Mouse (Mus musculus): ENCODE data around the gene Cyb5r1. TPM values are rescaled to one million over a fixed set of nuclear protein-coding genes. Genes with fewer than 3 reads are reported as not detected.
A peak's percentile ranks its signal among the peaks of the same experiment; 100 is the strongest.
"Not testable (repeated sequence)": the region's sequence is repeated elsewhere in the genome, so short reads cannot be mapped to it uniquely, and the experiment has no call there.

Gene Cyb5r1
- total RNA-seq, 1 experiment from 2014 or later, result 62.0 TPM

GRCm38 (mm10) chr1:134411706-134412629, 6.6 kb downstream of the Cyb5r1 start:
- ATAC-seq (replicated peaks; ENCODE audit: insufficient number of reproducible peaks, low FRiP score, low TSS enrichment, poor library complexity, severe bottlenecking), result no peak

- ATAC-seq (replicated peaks; ENCODE audit: insufficient number of reproducible peaks, low FRiP score, low TSS enrichment, poor library complexity, severe bottlenecking), result no peak
Measured at GRCm38 (mm10) chr1:134414038-134414437, 8.7 kb downstream of the Cyb5r1 start.

- ATAC-seq (replicated peaks; ENCODE audit: insufficient number of reproducible peaks, low FRiP score, low TSS enrichment, poor library complexity, severe bottlenecking), result 0 out of 2 replicates have a peak, but pooled peaks have one; percentile 27
Measured at GRCm38 (mm10) chr1:134414501-134415167, 9.3 kb downstream of the Cyb5r1 start.

GRCm38 (mm10) chr1:134415168-134415831, 9.9 kb downstream of the Cyb5r1 start, which contains the start of gene Adipor1:
Adipor1 (plus strand) TSS chr1:134415378.
- peak; percentile 84 for ATAC-seq (replicated peaks; ENCODE audit: insufficient number of reproducible peaks, low FRiP score, low TSS enrichment, poor library complexity, severe bottlenecking)

DNA sequence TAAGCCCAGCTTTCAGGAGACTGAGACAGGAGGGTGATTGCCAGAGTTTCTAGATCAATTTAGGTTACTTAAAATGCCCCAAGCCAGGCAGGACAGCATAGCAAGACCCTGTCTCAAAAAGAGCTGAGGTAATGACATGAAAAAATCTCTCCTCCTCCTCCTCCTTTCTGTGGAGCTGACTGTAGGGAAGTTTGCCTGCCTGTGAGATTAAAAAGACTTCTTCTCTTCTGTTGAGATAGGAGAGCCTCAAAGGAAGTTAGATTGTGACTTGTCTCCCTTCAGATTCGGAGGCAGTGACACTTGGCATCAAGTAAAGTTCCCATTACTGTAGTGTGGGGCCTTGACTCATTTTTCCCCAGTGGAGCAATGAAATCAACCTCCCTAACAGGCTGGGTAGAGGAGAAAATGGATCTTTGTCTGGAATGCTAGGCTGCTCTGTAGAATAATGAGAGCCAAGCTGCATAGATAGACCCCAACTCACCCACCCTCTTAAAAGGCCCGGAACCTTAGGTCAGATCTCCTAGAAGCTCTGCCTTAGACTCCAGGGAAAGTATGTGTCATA, 13.1 kb downstream of the Cyb5r1 start:
- no peak for ATAC-seq (replicated peaks; ENCODE audit: insufficient number of reproducible peaks, low FRiP score, low TSS enrichment, poor library complexity, severe bottlenecking)

- ATAC-seq (replicated peaks; ENCODE audit: insufficient number of reproducible peaks, low FRiP score, low TSS enrichment, poor library complexity, severe bottlenecking), result no peak
Measured at GRCm38 (mm10) chr1:134419176-134419575, 13.8 kb downstream of the Cyb5r1 start.

DNA sequence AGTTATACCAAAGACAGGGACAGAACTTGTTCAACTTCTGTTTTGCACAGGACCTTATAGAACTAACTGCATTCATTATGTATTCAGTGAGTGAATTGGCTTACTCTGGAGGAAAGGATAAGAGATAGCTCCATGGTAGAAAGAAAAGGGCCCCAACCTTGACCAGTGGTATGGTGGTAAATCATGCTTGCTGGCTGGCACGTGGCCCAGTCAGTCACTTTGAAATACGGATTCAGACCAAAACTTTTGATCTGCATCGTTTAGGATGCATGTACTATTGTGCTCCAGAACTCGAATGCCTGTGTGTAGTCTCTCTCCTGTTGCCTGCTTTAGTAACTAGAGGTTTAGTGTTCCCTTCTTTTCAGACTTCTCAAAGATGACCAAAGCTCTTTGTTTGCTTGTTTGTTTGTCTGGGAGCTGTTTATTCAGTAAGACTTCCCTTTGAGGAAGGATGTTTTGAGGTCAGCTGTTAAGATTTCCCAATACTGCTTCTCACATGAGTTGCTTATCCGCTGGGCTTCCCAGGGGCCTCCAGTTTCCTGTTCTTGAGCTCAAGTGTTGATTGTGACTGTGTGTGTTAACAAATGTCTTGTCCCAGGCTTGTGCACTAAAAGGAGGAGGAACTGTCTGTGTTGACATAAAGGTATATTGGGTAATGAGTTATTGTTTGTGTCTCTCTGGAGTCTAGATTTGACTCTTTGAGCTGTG, 14.5 kb downstream of the Cyb5r1 start:
- ATAC-seq (replicated peaks; ENCODE audit: insufficient number of reproducible peaks, low FRiP score, low TSS enrichment, poor library complexity, severe bottlenecking), result peak; percentile 79

DNA sequence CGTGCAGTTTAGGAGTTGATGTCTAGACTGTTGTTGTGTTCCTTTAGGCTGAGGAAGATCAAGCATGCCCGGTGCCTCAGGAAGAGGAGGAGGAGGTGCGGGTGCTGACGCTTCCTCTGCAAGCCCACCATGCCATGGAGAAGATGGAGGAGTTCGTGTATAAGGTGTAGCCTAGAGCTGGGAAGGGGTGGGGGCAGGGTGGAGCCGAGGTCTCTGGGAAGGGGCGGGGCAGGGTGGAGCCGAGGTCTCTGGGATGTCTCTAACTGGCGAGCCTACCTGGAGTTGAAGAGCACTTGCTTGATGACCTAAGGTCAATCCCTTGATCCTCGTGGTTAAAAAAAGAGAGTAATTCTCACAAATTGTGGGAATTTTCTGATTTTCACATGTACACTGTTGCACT, 18.6 kb downstream of the Cyb5r1 start:
- no peak for ATAC-seq (replicated peaks; ENCODE audit: insufficient number of reproducible peaks, low FRiP score, low TSS enrichment, poor library complexity, severe bottlenecking)

DNA sequence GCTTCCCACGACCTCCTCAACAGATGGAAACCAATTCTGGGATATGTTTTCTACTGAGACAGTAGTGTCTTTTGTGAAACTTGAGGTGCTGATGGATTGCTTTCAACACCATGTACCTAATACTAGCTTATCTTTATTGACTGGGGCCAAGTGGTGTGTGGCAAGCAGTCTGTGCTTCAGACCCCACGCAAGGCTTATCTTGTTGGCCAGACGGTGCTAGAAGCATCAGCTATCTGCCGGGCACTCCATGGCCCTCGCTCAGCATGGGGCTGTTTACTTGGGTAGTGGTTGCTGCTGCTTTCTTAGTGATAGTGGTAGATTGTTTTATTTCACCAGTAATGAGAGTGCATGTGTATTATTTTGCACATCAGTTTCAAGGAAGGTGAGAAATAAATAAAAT, 20.9 kb downstream of the Cyb5r1 start:
- no peak for ATAC-seq (replicated peaks; ENCODE audit: insufficient number of reproducible peaks, low FRiP score, low TSS enrichment, poor library complexity, severe bottlenecking)

- ATAC-seq (replicated peaks; ENCODE audit: insufficient number of reproducible peaks, low FRiP score, low TSS enrichment, poor library complexity, severe bottlenecking), result no peak
Measured at GRCm38 (mm10) chr1:134433002-134433401, 27.6 kb downstream of the Cyb5r1 start.

GRCm38 (mm10) chr1:134433473-134433872, 28.1 kb downstream of the Cyb5r1 start:
- ATAC-seq (replicated peaks; ENCODE audit: insufficient number of reproducible peaks, low FRiP score, low TSS enrichment, poor library complexity, severe bottlenecking), result no peak

- peak; percentile 85 for ATAC-seq (replicated peaks; ENCODE audit: insufficient number of reproducible peaks, low FRiP score, low TSS enrichment, poor library complexity, severe bottlenecking)
Measured at GRCm38 (mm10) chr1:134435414-134435813, 30.1 kb downstream of the Cyb5r1 start.

- no peak for ATAC-seq (replicated peaks; ENCODE audit: insufficient number of reproducible peaks, low FRiP score, low TSS enrichment, poor library complexity, severe bottlenecking)
Measured at GRCm38 (mm10) chr1:134440437-134440836, 35.1 kb downstream of the Cyb5r1 start.

DNA sequence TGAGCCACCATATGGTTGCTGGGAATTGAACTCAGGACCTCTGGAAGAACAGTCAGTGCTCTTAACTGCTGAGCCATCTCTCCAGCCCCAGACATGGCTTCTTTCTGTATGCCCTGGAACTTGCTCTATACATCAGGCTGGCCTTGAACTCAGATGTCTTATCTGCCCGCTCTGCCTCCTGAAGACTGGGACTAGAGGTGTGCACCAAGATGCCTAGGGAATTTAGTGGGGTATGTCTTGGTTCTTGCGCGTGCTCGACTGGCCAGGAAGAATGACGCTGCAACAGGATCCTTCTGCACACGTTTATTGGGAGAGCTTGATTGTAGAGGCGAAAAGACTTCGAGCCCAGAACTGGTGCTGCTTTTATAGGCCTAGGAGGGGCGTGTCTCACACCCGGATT, 36.4 kb downstream of the Cyb5r1 start:
- ATAC-seq (replicated peaks; ENCODE audit: insufficient number of reproducible peaks, low FRiP score, low TSS enrichment, poor library complexity, severe bottlenecking), result not testable (repeated sequence)

DNA sequence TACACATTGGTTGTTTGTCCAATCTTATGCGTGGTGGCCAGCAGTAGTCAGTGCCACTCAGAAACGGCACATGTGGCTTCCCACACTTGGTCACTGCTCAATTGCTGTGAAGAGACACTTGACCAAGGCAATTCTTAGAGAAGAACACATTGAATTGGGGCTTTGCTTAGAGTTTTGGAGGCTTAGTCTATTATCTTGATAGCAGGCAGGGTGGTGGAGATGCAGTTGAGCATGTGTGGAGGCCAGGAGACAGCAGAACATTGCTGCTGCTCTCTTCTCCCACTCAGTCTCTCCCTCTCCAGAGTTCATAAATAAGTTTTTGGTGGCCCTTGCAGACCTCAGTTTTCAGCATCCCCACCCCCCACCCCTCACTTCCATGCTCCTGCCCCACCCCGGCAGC, 37.0 kb downstream of the Cyb5r1 start:
- ATAC-seq (replicated peaks; ENCODE audit: insufficient number of reproducible peaks, low FRiP score, low TSS enrichment, poor library complexity, severe bottlenecking), result no peak

DNA sequence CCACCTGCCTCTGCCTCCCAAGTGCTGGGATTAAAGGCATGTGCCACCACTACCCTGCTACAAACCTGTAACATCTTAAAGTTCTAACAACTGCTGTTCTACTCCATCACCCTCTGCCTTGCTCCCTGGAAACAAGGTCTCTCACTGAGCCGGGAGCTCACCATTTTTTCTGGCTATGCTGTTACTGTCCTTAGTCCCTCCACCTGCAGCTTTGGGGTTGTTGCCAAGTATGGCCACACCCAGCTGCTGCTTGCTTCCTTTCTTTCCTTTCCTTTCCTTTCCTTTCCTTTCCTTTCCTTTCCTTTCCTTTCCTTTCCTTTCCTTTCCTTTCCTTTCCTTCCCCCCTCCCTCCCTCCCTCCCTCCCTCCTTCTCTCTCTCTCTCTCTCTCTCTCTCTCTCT, 37.9 kb downstream of the Cyb5r1 start:
- not testable (repeated sequence) for ATAC-seq (replicated peaks; ENCODE audit: insufficient number of reproducible peaks, low FRiP score, low TSS enrichment, poor library complexity, severe bottlenecking)

DNA sequence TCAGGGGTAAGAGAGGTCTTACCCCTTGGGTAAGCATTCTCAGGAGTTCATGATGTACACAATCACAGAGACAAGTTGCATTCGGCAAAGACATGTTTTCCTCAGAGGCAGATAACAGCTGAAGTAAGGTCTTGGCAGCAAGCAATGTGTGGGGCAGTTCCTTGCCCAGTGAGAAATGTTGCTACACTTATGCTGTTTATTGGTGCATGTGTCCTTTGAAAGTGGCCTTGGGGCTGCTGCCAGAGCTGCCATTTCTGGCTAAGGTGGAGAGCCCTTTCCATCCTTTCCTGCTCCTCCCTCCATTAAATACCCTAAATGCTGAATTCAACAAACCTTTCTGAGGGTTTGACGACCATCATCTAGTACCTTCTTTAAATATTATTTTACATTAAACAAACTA, 40.1 kb downstream of the Cyb5r1 start:
- no peak for ATAC-seq (replicated peaks; ENCODE audit: insufficient number of reproducible peaks, low FRiP score, low TSS enrichment, poor library complexity, severe bottlenecking)

- not testable (repeated sequence) for ATAC-seq (replicated peaks; ENCODE audit: insufficient number of reproducible peaks, low FRiP score, low TSS enrichment, poor library complexity, severe bottlenecking)
Measured at GRCm38 (mm10) chr1:134448537-134448936, 43.2 kb downstream of the Cyb5r1 start.
